ENCODE assay signal across 7 mouse cellular contexts in the genomic region with DNA sequence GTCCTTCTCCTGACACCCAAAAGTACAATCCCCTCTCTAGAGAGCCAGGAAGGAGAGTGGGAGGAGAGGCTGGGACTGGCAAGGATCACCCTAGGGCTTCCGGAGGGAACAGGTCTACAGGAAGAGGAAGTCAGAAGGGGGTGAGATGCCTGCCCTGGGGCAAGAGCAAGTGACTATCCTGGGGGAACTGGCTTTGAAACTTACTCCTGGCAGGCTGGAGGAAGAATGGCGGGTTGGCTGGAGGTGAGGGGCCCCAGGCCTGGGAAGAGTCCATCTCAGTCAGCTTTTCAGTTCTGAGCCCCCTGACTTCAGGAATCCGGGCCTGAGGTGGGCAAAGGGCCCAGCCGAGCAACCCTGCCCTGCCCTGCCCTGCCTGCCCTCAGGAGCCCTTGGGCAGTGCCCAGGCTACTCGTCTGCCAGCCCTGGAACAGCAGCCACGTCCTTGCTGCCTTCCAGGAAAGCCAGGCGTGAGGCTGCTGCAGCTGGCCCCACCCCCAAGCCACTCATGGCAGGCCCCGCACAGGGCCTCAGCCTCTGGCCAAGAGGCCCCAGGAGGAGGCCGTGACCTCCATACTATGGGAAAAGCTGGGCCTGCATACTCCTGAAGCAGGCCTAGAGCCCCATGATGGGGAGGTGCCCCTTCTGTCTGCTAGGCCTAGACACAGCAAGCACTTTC. TPM values are rescaled to one million over a fixed set of nuclear protein-coding genes. Genes with fewer than 3 reads are reported as not detected.
DNase-seq lines count a peak whose midpoint lies in the region; ATAC-seq and TF ChIP-seq lines count a peak whose summit lies in the region.

No protein-coding gene starts in this region.

- DNase-seq in adrenal gland, adult (ENCODE audit: inconsistent age in 2 of 2, low spot score in 1 of 2) = peak; percentile 81 to 95
- DNase-seq in frontal cortex, postnatal 10 days (ENCODE audit: low spot score in 2 of 2) = no peak

- no peaks in the 10 kb centered on the region for H3K27me3 ChIP-seq in heart, embryonic 14.5 days (ENCODE audit: control insufficient read depth, insufficient read depth, low read length)
- no peaks in the 10 kb centered on the region for H3K27me3 ChIP-seq in limb, embryonic 12.5 days
- no peaks in the 10 kb centered on the region for H3K27me3 ChIP-seq in stomach, embryonic 15.5 days (replicated peaks)

- no peak for ATAC-seq in heart, embryonic 14.5 days (ENCODE audit: insufficient number of reproducible peaks, insufficient read depth, low FRiP score, low read depth)
- no peak for ATAC-seq in limb, embryonic 12.5 days (ENCODE audit: insufficient number of reproducible peaks, insufficient read depth, low FRiP score, low TSS enrichment, low read depth)
- ATAC-seq in stomach, embryonic 15.5 days (ENCODE audit: insufficient read depth, low FRiP score, low read depth) = peak; percentile 16; the same call in 1 of the 2 replicates
- no peak for ATAC-seq in granulocyte monocyte progenitor cell, adult 5-6 weeks (replicated peaks; ENCODE audit: poor library complexity, severe bottlenecking)

- peaks cover 58% of the 10 kb centered on the region for H3K4me1 ChIP-seq in bone marrow macrophage, adult 2 months (ENCODE audit: control insufficient read depth, insufficient read depth, low read length)
- H3K4me1 ChIP-seq in heart, embryonic 14.5 days (ENCODE audit: control insufficient read depth in 2 of 2, insufficient read depth in 2 of 2, low read length in 2 of 2) = peaks cover 63 to 80% of the 10 kb centered on the region in 2 experiments
- H3K4me1 ChIP-seq in limb, embryonic 12.5 days (replicated peaks) = peaks cover 46% of the 10 kb centered on the region
- peaks cover 86% of the 10 kb centered on the region for H3K4me1 ChIP-seq in stomach, embryonic 15.5 days

- TF ChIP-seq CTCF in bone marrow macrophage, adult 2 months (IDR thresholded peaks at IDR 0.05; ENCODE audit: low read depth, low read length) = no peak

- H3K9me3 ChIP-seq in heart, embryonic 14.5 days (ENCODE audit: control insufficient read depth, low read length) = no peaks in the 10 kb centered on the region
- H3K9me3 ChIP-seq in limb, embryonic 12.5 days = no peaks in the 10 kb centered on the region
- no peaks in the 10 kb centered on the region for H3K9me3 ChIP-seq in stomach, embryonic 15.5 days

- 23% methylated on average over 9 of the region's 9 CpGs for WGBS in heart, embryonic 14.5 days
- 47% methylated on average over 9 of the region's 9 CpGs for WGBS in limb, embryonic 12.5 days
- WGBS in stomach, embryonic 15.5 days = 38% methylated on average over 9 of the region's 9 CpGs

- peak overlapping the region; percentile 100 for H3K9ac ChIP-seq in heart, embryonic 14.5 days (ENCODE audit: low read length)
- H3K9ac ChIP-seq in limb, embryonic 12.5 days (replicated peaks) = peak overlapping the region; percentile 44
- H3K9ac ChIP-seq in stomach, embryonic 15.5 days = peak overlapping the region; percentile 12; the same call in 1 of the 2 replicates

- no peak for TF ChIP-seq POLR2A in bone marrow macrophage, adult 2 months (IDR thresholded peaks at IDR 0.05; ENCODE audit: borderline replicate concordance, low read depth, low read length)

- peaks cover 60% of the 10 kb centered on the region for H3K36me3 ChIP-seq in heart, embryonic 14.5 days (ENCODE audit: control insufficient read depth, insufficient read depth, low read length)
- peaks cover 61% of the 10 kb centered on the region for H3K36me3 ChIP-seq in limb, embryonic 12.5 days
- peaks cover 44% of the 10 kb centered on the region for H3K36me3 ChIP-seq in stomach, embryonic 15.5 days

- H3K4me2 ChIP-seq in heart, embryonic 14.5 days (ENCODE audit: low read length) = peak overlapping the region; percentile 85
- peak overlapping the region; percentile 19 for H3K4me2 ChIP-seq in limb, embryonic 12.5 days
- peak overlapping the region; percentile 89 for H3K4me2 ChIP-seq in stomach, embryonic 15.5 days

- no peak overlapping the region for H3K4me3 ChIP-seq in bone marrow macrophage, adult 2 months (ENCODE audit: insufficient read depth, low read length)
- peak overlapping the region in 1 of 2 experiments; percentile 97; a peak in 2 of 4 replicates for H3K4me3 ChIP-seq in heart, embryonic 14.5 days (ENCODE audit: control insufficient read depth in 1 of 2, insufficient read depth in 1 of 2, low read depth in 1 of 2, low read length in 2 of 2)
- 0 out of 2 replicates have a peak overlapping the region, but pooled peaks have one; percentile 6 for H3K4me3 ChIP-seq in limb, embryonic 12.5 days (replicated peaks)
- peak overlapping the region; percentile 83 for H3K4me3 ChIP-seq in stomach, embryonic 15.5 days (replicated peaks)

- peak overlapping the region; percentile 19 for H3K27ac ChIP-seq in bone marrow macrophage, adult 2 months (ENCODE audit: insufficient read depth, low read depth, low read length)
- peak overlapping the region; percentile 65 to 99 for H3K27ac ChIP-seq in heart, embryonic 14.5 days (replicated peaks in 1 of 2; ENCODE audit: control insufficient read depth in 1 of 2, insufficient read depth in 1 of 2, low read depth in 2 of 2, low read length in 2 of 2)
- peak overlapping the region; percentile 45 for H3K27ac ChIP-seq in limb, embryonic 12.5 days
- peak overlapping the region; percentile 99 for H3K27ac ChIP-seq in stomach, embryonic 15.5 days

RNA-seq across cellular contexts. Expression of gene Akt1, which starts 3.8 kb away (rescaled TPM):
- 169 and 176 TPM in 2 replicates for polyA plus RNA-seq in bone marrow macrophage, adult 2 months (2012; ENCODE audit: insufficient read depth, insufficient read length, missing spikeins)
- polyA plus RNA-seq in heart, embryonic 14.5 days (2014; fragmentation: Nextera tagmentation; extraction: Ambion mirVana) = 163 and 182 TPM in 2 replicates
- polyA plus RNA-seq in limb, embryonic 12.5 days (2016; fragmentation: Nextera tagmentation; extraction: Ambion mirVana) = 67.0 and 156 TPM in 2 replicates
- 161 and 170 TPM in 2 replicates for polyA plus RNA-seq in stomach, embryonic 15.5 days (2015; fragmentation: Nextera tagmentation; extraction: Ambion mirVana)
- total RNA-seq in granulocyte monocyte progenitor cell, adult 5-6 weeks (2014; fragmentation: Nextera tagmentation) = 118 and 134 TPM in 2 replicates
- 73.9 and 101 TPM in 2 replicates for total RNA-seq in granulocyte monocyte progenitor cell, adult 5-6 weeks (2017)

RNA-seq across cellular contexts. Expression of gene Zbtb42, which starts 7.8 kb away (rescaled TPM):
- polyA plus RNA-seq in bone marrow macrophage, adult 2 months (2012; ENCODE audit: insufficient read depth, insufficient read length, missing spikeins) = 9.2 and 10.1 TPM in 2 replicates
- polyA plus RNA-seq in heart, embryonic 14.5 days (2014; fragmentation: Nextera tagmentation; extraction: Ambion mirVana) = 5.3 and 6.7 TPM in 2 replicates
- polyA plus RNA-seq in limb, embryonic 12.5 days (2016; fragmentation: Nextera tagmentation; extraction: Ambion mirVana) = 1.4 and 2.7 TPM in 2 replicates
- polyA plus RNA-seq in stomach, embryonic 15.5 days (2015; fragmentation: Nextera tagmentation; extraction: Ambion mirVana) = 9.3 and 10.8 TPM in 2 replicates
- total RNA-seq in granulocyte monocyte progenitor cell, adult 5-6 weeks (2014; fragmentation: Nextera tagmentation) = 1.0 and 5.4 TPM in 2 replicates
- total RNA-seq in granulocyte monocyte progenitor cell, adult 5-6 weeks (2017) = 0.82 and 1.3 TPM in 2 replicates

RNA-seq across cellular contexts. Expression of gene Siva1, which starts 26.4 kb away (rescaled TPM):
- polyA plus RNA-seq in bone marrow macrophage, adult 2 months (2012; ENCODE audit: insufficient read depth, insufficient read length, missing spikeins) = 34.9 and 52.4 TPM in 2 replicates
- polyA plus RNA-seq in heart, embryonic 14.5 days (2014; fragmentation: Nextera tagmentation; extraction: Ambion mirVana) = 136 and 153 TPM in 2 replicates
- 248 and 258 TPM in 2 replicates for polyA plus RNA-seq in limb, embryonic 12.5 days (2016; fragmentation: Nextera tagmentation; extraction: Ambion mirVana)
- polyA plus RNA-seq in stomach, embryonic 15.5 days (2015; fragmentation: Nextera tagmentation; extraction: Ambion mirVana) = 198 and 214 TPM in 2 replicates
- 113 and 231 TPM in 2 replicates for total RNA-seq in granulocyte monocyte progenitor cell, adult 5-6 weeks (2014; fragmentation: Nextera tagmentation)
- 339 TPM in 2 replicates for total RNA-seq in granulocyte monocyte progenitor cell, adult 5-6 weeks (2017)

RNA-seq across cellular contexts. Expression of gene Cep170b, which starts 49.4 kb away (rescaled TPM):
- 8.5 and 17.7 TPM in 2 replicates for polyA plus RNA-seq in bone marrow macrophage, adult 2 months (2012; ENCODE audit: insufficient read depth, insufficient read length, missing spikeins)
- polyA plus RNA-seq in heart, embryonic 14.5 days (2014; fragmentation: Nextera tagmentation; extraction: Ambion mirVana) = 5.0 and 6.1 TPM in 2 replicates
- polyA plus RNA-seq in limb, embryonic 12.5 days (2016; fragmentation: Nextera tagmentation; extraction: Ambion mirVana) = 17.8 and 18.8 TPM in 2 replicates
- polyA plus RNA-seq in stomach, embryonic 15.5 days (2015; fragmentation: Nextera tagmentation; extraction: Ambion mirVana) = 24.3 and 24.6 TPM in 2 replicates
- total RNA-seq in granulocyte monocyte progenitor cell, adult 5-6 weeks (2014; fragmentation: Nextera tagmentation) = 1.6 and 9.2 TPM in 2 replicates
- 0.56 and 1.2 TPM in 2 replicates for total RNA-seq in granulocyte monocyte progenitor cell, adult 5-6 weeks (2017)

RNA-seq across cellular contexts. Expression of gene Adssl1, which starts 51.0 kb away (rescaled TPM):
- 33.2 and 38.5 TPM in 2 replicates for polyA plus RNA-seq in bone marrow macrophage, adult 2 months (2012; ENCODE audit: insufficient read depth, insufficient read length, missing spikeins)
- polyA plus RNA-seq in heart, embryonic 14.5 days (2014; fragmentation: Nextera tagmentation; extraction: Ambion mirVana) = 88.3 and 89.7 TPM in 2 replicates
- polyA plus RNA-seq in limb, embryonic 12.5 days (2016; fragmentation: Nextera tagmentation; extraction: Ambion mirVana) = 9.2 and 10.0 TPM in 2 replicates
- 4.3 and 4.4 TPM in 2 replicates for polyA plus RNA-seq in stomach, embryonic 15.5 days (2015; fragmentation: Nextera tagmentation; extraction: Ambion mirVana)
- 128 and 139 TPM in 2 replicates for total RNA-seq in granulocyte monocyte progenitor cell, adult 5-6 weeks (2014; fragmentation: Nextera tagmentation)
- 109 and 122 TPM in 2 replicates for total RNA-seq in granulocyte monocyte progenitor cell, adult 5-6 weeks (2017)

Comparison
In these comparisons a context has a peak if more than half of its experiments do, and no peak if none do; other contexts are left out.
1. DNase-seq: peak in adrenal gland, adult (2 of 2); none in frontal cortex, postnatal 10 days (0 of 2).
2. H3K27ac ChIP-seq: peak in every context shown above with its lines; median percentile 99 in stomach, embryonic 15.5 days; 82 in heart, embryonic 14.5 days; 45 in limb, embryonic 12.5 days; 19 in bone marrow macrophage, adult 2 months.
3. H3K4me2 ChIP-seq: peak in every context shown above with its lines; median percentile 89 in stomach, embryonic 15.5 days; 85 in heart, embryonic 14.5 days; 19 in limb, embryonic 12.5 days.
4. H3K9ac ChIP-seq: peak in every context shown above with its lines; median percentile 100 in heart, embryonic 14.5 days; 44 in limb, embryonic 12.5 days; 12 in stomach, embryonic 15.5 days.